Mouse (Mus musculus) intestine, postnatal 0 days (tissue): Measurements from ENCODE around the gene Tsn. TPM values are rescaled to one million over a fixed set of nuclear protein-coding genes. Genes with fewer than 3 reads are reported as not detected.
A peak's percentile ranks its signal among the peaks of the same experiment; 100 is the strongest.

Source experiments
- ATAC-seq: fragments of 200-750 bp; cut with Nextera tagmentation; 2 replicates; pipeline ENCODE4 v1.8.0; 2017; ENCODE audit warnings: mild to moderate bottlenecking, moderate TSS enrichment, moderate library complexity
- H3K27ac ChIP-seq: fragments of 300-500 bp; sonication (generic); 2 replicates; pipeline ENCODE4 v1.5.1; 2014; ENCODE audit warnings: mild to moderate bottlenecking, low read depth, low read length, moderate library complexity
- H3K27me3 ChIP-seq: fragments of 300-500 bp; sonication (generic); replicated peaks from 2 replicates; pipeline ENCODE4 v1.6.1; 2014; ENCODE audit warnings: low read length, mixed read lengths; ENCODE audit not compliant: control insufficient read depth, insufficient read depth
- H3K36me3 ChIP-seq: fragments of 300-500 bp; sonication (generic); 2 replicates; pipeline ENCODE4 v1.6.1; 2014; ENCODE audit warnings: mild to moderate bottlenecking, moderate library complexity; ENCODE audit not compliant: control insufficient read depth, insufficient read depth
- H3K4me1 ChIP-seq: fragments of 300-500 bp; sonication (generic); replicated peaks from 2 replicates; pipeline ENCODE4 v1.6.1; 2014; ENCODE audit warnings: antibody characterized with exemption, low read length, mixed read lengths; ENCODE audit not compliant: control insufficient read depth, insufficient read depth
- H3K4me2 ChIP-seq: fragments of 300-500 bp; sonication (generic); replicated peaks from 2 replicates; pipeline ENCODE4 v1.6.1; 2014; ENCODE audit warnings: low read depth, mild to moderate bottlenecking, moderate library complexity
- H3K4me3 ChIP-seq: fragments of 300-500 bp; sonication (generic); 2 replicates; pipeline ENCODE4 v1.5.1; 2014; ENCODE audit warnings: low read depth, low read length
- H3K9ac ChIP-seq: fragments of 300-500 bp; sonication (generic); 2 replicates; pipeline ENCODE4 v1.6.1; 2014; ENCODE audit warnings: mild to moderate bottlenecking, low read depth, low read length
- H3K9me3 ChIP-seq: fragments of 300-500 bp; sonication (generic); 2 replicates; pipeline ENCODE4 v1.6.1; 2016; ENCODE audit warnings: mixed run types; ENCODE audit not compliant: control insufficient read depth
- CTCF ChIP-seq: sonication (generic); IDR thresholded peaks from 2 replicates; pipeline ENCODE4 v1.5.1; 2016; ENCODE audit warnings: low read depth, mild to moderate bottlenecking, control low read depth, antibody characterized with exemption, moderate library complexity
- WGBS: fragments of 180-500 bp; shearing (Covaris S2); extraction: QIAGEN DNeasy Blood & Tissue Kit; methylation state at CpG from one replicate; pipeline ENCODE4 v1.1.7; 2014; 5-methylcytosine and 5-hydroxymethylcytosine counted together
- polyA plus RNA-seq: library from polyadenylated mRNA; unstranded; fragments of >200 nt; fragmentation: Nextera tagmentation; extraction: Ambion mirVana; gene quantifications from 2 replicates; pipeline ENCODE4 v1.2.1, GENCODE M21; 2015

Tsn gene
- polyA plus RNA-seq, 1 experiment from 2014 or later = 138 TPM

DNA sequence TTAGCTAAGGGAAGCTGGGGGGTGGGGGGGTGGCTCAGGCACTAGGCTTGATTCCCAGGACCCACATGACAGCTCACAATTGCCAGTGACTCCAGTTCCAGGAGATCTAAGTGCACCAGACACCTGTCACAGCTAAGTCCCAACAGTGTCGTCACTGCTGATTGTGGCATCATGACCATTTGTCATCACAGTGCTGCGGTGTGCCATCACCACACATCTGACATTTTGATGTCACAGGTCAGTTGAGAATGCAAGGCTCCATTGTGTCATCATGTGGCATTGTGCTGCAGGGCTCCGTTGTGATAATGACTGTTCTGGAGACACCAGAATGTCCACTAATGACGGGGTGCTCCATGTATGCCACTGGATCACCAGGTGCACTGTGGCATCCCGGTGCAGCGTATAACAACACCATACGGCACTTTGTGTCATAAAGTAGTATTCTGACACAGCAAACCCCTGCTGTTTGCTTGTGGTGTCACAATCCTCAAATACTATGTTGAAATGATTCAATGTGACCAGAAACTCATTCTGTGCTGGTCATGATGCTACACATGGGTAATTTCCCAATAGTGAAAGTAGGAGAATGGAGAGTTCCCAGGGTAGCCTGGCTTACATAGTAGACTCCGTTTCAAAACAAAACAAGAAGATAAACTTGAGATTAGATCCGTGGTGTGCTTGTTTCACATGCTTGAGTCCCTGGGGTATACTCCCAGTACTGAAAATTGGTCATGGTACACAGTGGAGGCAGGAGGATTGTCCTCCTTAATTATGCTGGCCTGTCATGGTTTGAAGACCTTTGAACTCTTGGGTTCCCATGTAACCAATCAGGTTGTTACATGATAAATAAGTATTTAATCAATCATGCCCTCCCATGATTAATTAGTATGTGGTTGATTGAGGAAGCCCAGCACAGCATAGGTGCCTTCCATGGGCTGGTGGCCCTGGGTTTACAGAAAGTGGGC is 23.5 kb upstream of the Tsn start:
- H3K4me1 ChIP-seq = no peaks in the 10 kb centered on the region
- no peak overlapping the region for H3K9ac ChIP-seq
- H3K27me3 ChIP-seq = no peaks in the 10 kb centered on the region
- no peak for TF ChIP-seq CTCF
- ATAC-seq = no peak
- peaks cover 47% of the 10 kb centered on the region for H3K36me3 ChIP-seq
- no peak overlapping the region for H3K27ac ChIP-seq
- 83% methylated on average over 9 of the region's 9 CpGs for WGBS
- no peak overlapping the region for H3K4me3 ChIP-seq
- H3K4me2 ChIP-seq = no peak overlapping the region
- no peaks in the 10 kb centered on the region for H3K9me3 ChIP-seq

DNA sequence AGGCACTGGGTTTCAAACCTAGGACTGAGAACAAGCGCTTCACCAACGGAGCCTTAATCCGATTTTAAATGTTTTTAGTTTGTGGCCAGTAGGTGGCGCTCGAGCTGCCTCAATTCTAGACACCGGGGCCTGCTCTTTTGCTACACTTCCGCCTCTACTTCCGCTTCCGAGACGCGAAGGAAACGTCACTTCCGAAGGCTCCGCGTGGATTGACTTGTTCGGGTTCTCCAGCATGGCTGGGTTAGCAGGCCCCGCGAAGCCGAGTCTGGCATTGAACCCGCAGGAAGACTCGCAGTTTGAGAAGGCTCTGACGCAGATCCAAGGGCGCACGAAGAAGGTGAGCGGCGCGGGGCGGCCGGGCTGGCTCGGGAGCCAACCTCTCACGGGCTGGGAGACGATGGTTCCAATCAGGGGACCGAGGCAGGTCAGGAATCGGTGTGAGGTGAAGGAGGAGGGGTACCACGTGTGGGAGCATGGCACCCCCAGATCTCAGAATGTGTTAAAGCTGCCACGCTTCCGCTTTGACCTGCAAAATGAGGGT is 10.2 kb upstream of the Tsn start, which contains the start of gene Nifk:
TSS of gene Nifk (plus strand) at position 179 of the 541 bp plus-strand sequence.
- Histone ChIP-seq H3K4me2 (peak within 1 kb of the TSS; percentile 88), H3K36me3 (peaks cover 18% of the 10 kb centered on the region), H3K4me1 (no peaks in the 10 kb centered on the region), H3K27me3 (no peaks in the 10 kb centered on the region), H3K27ac (no peak within 1 kb of the TSS; the same call in 1 of the 2 replicates), H3K9ac (peak within 1 kb of the TSS; percentile 92), H3K4me3 (peak within 1 kb of the TSS; percentile 94), H3K9me3 (no peaks in the 10 kb centered on the region)
- peak; percentile 95 for TF ChIP-seq CTCF
- WGBS = under 1% methylated on average over 37 of the region's 37 CpGs
- peak; percentile 88 for ATAC-seq

DNA sequence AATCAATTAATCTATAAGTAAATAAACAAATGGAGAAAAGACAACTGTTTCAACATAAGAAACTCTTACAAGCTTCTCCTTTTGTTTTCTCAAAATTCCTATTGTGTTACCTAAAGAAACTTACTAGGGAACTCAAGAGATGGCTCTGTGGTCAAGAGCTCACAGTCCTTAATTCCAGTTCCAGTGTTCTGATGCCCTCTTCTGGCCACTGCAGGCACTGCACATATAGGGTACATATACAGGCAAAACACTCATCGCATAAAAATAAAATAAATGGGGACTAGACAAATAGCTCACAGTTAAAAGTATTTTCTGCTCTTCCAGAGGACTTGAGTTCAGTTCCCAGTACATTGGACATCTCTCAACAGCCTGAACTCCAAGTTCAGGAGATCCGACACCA is 9.2 kb upstream of the Tsn start:
- ATAC-seq = no peak
- H3K27ac ChIP-seq = no peak overlapping the region

DNA sequence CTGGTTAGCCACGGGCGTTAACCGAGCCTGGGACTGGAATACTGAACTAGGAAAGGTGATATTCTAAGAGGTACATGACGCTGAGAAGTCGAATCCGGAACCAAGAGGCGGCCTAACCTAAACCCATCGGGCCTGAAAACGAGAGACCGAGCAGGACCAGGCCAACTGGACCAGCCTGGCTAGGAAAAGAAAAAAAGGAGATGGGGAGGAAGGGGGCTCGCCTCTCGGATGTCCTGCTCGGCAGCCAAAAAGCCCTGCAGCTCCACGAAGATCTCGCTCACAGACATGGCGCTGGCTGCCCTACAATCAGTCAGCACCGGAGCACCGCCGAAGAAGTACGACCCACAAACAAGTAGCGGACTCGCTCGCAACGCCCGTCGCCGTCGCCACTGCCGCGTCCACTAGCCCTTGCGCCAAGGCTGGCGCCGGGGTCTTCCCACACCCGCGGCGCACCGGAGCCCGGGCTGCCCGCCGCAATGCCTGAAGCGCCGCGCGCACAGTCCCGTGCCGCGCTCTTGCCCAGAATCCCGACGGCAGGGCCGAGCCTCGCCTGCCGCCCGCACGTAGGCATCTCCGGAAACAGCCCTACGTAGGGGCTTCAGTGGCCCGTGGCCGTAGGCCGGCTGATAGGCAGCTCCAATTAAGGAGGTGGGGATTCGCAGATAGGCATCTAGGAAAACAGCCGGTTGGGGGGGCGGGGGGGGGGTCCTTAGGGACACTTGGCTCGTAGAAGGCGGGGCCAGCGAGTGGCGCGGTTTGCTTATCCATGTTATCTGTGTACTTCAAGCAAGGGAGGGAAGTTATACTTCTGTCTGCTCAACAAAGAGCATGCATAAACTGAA is 538 bp downstream of the Tsn start:
- Histone ChIP-seq H3K9ac (peak overlapping the region; percentile 76), H3K36me3 (peaks cover 7% of the 10 kb centered on the region; the same call in 1 of the 2 replicates), H3K27ac (peak overlapping the region; percentile 94), H3K4me1 (peaks cover 5% of the 10 kb centered on the region; the same call in 1 of the 2 replicates), H3K9me3 (no peaks in the 10 kb centered on the region), H3K4me2 (peak overlapping the region; percentile 76), H3K27me3 (no peaks in the 10 kb centered on the region), H3K4me3 (peak overlapping the region; percentile 77)
- peak; percentile 98 for ATAC-seq
- TF ChIP-seq CTCF = no peak
- WGBS = under 1% methylated on average over 67 of the region's 67 CpGs

More for the DNA sequence above, 9.2 kb upstream of the Tsn start:
- H3K27me3 ChIP-seq = no peaks in the 10 kb centered on the region
- H3K4me3 ChIP-seq = no peak overlapping the region
- no peak overlapping the region for H3K9ac ChIP-seq
- TF ChIP-seq CTCF = peak; percentile 63
- H3K4me1 ChIP-seq = no peaks in the 10 kb centered on the region
- H3K4me2 ChIP-seq = no peak overlapping the region
- 70% methylated on average over 2 of the region's 2 CpGs for WGBS
- H3K36me3 ChIP-seq = peaks cover 18% of the 10 kb centered on the region
- H3K9me3 ChIP-seq = no peaks in the 10 kb centered on the region

DNA sequence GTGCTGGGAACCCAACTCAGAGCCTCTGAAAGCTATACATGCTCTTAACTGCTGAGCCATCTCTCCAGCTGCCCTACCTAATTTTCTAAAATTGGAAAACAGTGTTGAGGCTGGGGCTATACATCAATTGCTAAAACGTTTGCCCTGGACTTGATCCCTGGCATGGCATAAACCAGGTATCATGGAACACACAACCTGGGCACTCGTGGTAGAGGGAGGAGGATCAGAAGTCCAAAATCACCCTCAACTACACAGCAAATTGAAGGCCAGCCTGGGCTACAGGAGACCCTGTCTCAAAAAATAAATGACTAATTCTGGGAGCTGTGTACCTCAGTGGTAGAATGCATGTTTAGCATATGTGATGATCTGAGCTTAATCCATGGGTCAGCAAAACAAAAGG is 13.8 kb downstream of the Tsn start:
- WGBS = 91% methylated on average over 2 of the region's 2 CpGs
- no peak for ATAC-seq
- no peak overlapping the region for H3K9ac ChIP-seq
- no peak overlapping the region for H3K4me3 ChIP-seq
- no peaks in the 10 kb centered on the region for H3K27me3 ChIP-seq
- no peak for TF ChIP-seq CTCF
- H3K4me1 ChIP-seq = no peaks in the 10 kb centered on the region
- peaks cover 50% of the 10 kb centered on the region for H3K36me3 ChIP-seq
- no peaks in the 10 kb centered on the region for H3K9me3 ChIP-seq
- H3K27ac ChIP-seq = no peak overlapping the region
- no peak overlapping the region for H3K4me2 ChIP-seq
